Mouse (Mus musculus) cerebellum, adult 18-20 months (tissue): ENCODE measurements at regions not wholly inside any gene's neighbourhood (a gene's known extent, or its start where the extent isn't known, plus 50 kb on each side); places are given as distances from the start of the nearest gene placed in this dataset.

Source experiments
- DNase-seq, 2 experiments: peaks; one replicate each; pipeline ENCODE4 v3.0.0; 2021

GRCm38 (mm10) chr4:68319575-68319974 lies 634.6 kb downstream of the Brinp1 start:
- no peak for DNase-seq

- DNase-seq, result no peak
Measured at GRCm38 (mm10) chr4:68312751-68313150, 641.4 kb downstream of the Brinp1 start.

- no peak for DNase-seq
Measured at GRCm38 (mm10) chr4:68284845-68285244, 669.4 kb downstream of the Brinp1 start.

GRCm38 (mm10) chr4:68280903-68281302 lies 673.3 kb downstream of the Brinp1 start:
- DNase-seq, result no peak

GRCm38 (mm10) chr4:68275063-68275708 lies 679.0 kb downstream of the Brinp1 start:
- DNase-seq, result no peak
